Mouse (Mus musculus) cortical plate, adult 2 months (tissue): ENCODE measurements around the gene Slc25a22. TPM values are rescaled to one million over a fixed set of nuclear protein-coding genes. Genes with fewer than 3 reads are reported as not detected.
A peak's percentile ranks its signal among the peaks of the same experiment; 100 is the strongest.

Experiments used
- H3K27ac ChIP-seq: fragments of 200-500 bp; 2 replicates; pipeline ENCODE4 v1.5.1; 2012; ENCODE audit warnings: low read length, control low read depth, inconsistent platforms; ENCODE audit not compliant: insufficient read depth
- H3K4me1 ChIP-seq: fragments of 200-500 bp; 2 replicates; pipeline ENCODE4 v1.6.1; 2011; ENCODE audit warnings: low read length; ENCODE audit not compliant: control insufficient read depth, insufficient read depth
- H3K4me3 ChIP-seq: fragments of 200-500 bp; 2 replicates; pipeline ENCODE4 v1.5.1; 2011; ENCODE audit warnings: mild to moderate bottlenecking, low read length, control low read depth; ENCODE audit not compliant: insufficient read depth
- CTCF ChIP-seq: fragments of 200-500 bp; IDR thresholded peaks from 2 replicates; pipeline ENCODE4 v1.5.1; 2011; ENCODE audit warnings: mild to moderate bottlenecking, control low read depth, low read length; ENCODE audit not compliant: insufficient read depth; ENCODE audit errors: extremely low read depth
- POLR2A ChIP-seq: fragments of 200-500 bp; IDR thresholded peaks from 2 replicates; pipeline ENCODE4 v1.6.1; 2011; ENCODE audit warnings: mild to moderate bottlenecking, low read length, control low read depth; ENCODE audit not compliant: insufficient read depth; ENCODE audit errors: extremely low read depth
- polyA plus RNA-seq: library from polyadenylated mRNA; depleted of rRNA; stranded (reverse); fragments of >200 nt; gene quantifications from 2 replicates; pipeline ENCODE4 v1.2.3, GENCODE M21; 2012

Gene Slc25a22
- polyA plus RNA-seq, 1 experiment: 242 TPM

DNA sequence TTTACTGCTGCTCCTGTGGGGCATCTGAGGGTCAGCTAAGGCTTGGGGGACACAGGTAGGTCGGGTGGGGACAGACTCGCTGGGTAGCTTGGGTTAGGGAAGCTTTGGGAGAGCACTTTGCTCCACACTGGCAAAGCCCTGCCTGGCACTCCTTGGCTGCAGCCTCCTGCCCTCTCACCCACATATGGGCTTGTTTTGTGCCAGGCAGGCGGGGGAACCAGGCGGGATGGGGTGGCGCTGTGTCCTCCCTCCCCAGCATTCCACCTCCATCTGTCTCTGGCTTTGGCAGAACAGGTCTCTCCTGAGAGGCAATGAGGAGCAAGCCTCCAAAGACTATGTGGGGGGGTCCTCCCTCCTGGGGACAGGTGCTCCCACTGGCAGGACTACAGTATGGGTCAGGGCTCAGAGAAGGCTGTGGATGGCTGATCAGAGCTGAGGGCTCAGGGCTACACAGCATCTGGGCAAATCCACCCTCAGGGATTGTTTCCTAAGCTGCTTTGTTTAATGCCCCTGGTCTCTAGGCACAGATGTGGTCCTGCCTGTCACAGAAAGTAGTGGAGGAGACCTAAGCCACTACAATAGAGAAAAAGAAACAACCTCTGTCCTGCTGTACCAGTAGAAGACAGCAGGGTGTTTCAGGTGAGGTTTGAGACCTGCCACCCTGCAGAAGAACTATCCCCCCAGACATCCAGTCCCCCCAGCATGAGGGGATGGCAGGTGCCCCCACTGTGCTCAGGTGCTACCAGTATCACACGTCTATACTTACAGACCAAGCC is 4.8 kb downstream of the Slc25a22 start:
- Histone ChIP-seq H3K27ac (no peak overlapping the region), H3K4me3 (peak overlapping the region; percentile 48; the same call in 1 of the 2 replicates)

DNA sequence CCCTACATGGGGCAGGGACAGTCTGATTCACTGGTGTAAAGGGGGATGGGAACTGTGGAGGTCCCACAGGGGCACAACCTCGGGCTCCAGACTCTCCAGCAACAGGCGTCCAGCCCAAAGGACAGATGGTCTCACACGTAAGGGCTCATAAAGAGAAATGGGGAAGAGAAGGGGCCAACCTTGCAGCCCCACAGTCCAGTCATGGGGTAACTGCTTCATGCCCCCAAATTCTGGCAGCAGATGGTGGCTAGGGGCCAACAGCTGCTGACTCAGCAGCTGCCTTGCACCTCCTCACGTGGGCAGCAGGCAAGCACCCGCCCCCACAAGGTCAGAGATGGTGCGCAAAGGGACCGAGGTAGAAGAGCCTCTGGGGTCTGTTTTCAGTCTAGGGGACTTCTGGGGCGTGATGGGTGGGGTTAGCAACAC is 5.5 kb downstream of the Slc25a22 start:
- H3K27ac ChIP-seq: no peak overlapping the region
- H3K4me3 ChIP-seq: no peak overlapping the region
- peaks cover 6% of the 10 kb centered on the region for H3K4me1 ChIP-seq
- TF ChIP-seq POLR2A (no peak), CTCF (no peak)

More for the DNA sequence above, 4.8 kb downstream of the Slc25a22 start:
- peaks cover 6% of the 10 kb centered on the region for H3K4me1 ChIP-seq
- TF ChIP-seq CTCF (no peak), POLR2A (no peak)

DNA sequence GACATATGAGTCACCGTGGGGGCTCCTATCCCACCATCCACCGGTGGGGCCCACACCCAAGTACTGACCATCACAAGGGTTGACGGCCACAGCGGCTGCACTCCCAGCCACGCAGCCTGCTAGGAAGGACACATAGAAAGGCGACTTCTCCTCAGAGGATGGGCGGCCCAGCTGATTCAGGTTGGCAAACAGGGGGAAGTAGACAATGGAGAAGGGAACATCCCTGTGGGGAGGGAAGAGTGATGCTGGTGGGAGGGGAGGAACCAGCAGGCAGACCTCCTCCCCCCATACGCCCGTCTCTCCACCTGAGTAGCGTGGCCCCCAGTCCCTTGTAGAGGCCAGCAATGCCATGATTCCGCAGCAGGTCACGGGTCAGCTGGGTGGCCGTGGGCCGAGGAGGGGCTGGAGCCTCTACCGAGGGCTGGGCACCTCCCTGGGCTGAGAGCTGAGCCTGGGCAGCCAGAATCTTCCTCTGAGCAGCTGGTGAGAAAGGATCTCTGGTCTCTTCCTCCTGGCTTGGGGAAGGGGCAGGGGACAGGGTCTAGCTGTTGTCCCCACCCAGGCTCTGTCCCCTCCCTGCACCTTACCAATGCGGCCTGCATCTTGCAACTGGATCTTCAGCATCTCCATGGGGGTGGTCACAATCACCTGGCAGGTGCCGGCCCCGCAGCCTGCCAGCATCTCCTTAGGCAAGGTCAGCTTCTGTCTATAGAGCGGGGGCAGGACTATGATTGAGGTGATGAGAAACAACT is 6.1 kb downstream of the Slc25a22 start:
- Histone ChIP-seq H3K27ac (no peak overlapping the region), H3K4me1 (peaks cover 6% of the 10 kb centered on the region), H3K4me3 (no peak overlapping the region)
- TF ChIP-seq POLR2A: no peak
- no peak for TF ChIP-seq CTCF

DNA sequence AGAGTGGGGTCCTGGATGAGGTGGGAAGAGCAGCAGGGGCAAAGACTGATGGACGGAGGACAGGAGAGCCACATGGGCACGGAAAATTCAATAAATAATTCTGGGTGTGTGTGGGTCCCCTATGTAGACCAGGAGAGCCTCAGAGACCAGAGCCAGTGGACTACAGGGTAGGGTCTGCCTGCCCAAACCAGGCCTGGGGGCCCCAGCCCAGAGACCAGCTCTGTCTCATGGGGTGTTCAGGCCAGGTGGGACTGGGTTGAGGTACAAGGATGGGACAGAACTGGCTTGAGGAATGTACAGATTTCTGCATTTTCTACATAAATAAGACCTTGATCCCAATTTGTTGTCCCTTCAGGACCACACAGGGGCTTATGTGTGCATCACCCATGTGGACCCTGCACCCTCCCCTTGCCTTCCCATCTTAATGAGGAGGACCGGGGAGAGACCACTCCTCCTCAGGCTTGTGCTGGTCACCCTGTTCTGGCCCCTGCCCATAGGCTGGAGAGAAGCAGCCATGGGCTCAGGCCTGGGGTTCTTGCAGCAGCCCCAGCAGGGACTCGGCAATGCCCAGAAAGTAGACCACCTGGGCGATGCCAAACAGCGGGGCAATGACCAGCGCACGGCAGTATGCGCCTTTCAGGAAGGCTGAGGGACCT is 7.0 kb downstream of the Slc25a22 start:
- no peak overlapping the region for H3K27ac ChIP-seq
- no peak for TF ChIP-seq POLR2A
- no peak for TF ChIP-seq CTCF
- peaks cover 4% of the 10 kb centered on the region; the same call in 1 of the 2 replicates for H3K4me1 ChIP-seq
- H3K4me3 ChIP-seq: no peak overlapping the region

DNA sequence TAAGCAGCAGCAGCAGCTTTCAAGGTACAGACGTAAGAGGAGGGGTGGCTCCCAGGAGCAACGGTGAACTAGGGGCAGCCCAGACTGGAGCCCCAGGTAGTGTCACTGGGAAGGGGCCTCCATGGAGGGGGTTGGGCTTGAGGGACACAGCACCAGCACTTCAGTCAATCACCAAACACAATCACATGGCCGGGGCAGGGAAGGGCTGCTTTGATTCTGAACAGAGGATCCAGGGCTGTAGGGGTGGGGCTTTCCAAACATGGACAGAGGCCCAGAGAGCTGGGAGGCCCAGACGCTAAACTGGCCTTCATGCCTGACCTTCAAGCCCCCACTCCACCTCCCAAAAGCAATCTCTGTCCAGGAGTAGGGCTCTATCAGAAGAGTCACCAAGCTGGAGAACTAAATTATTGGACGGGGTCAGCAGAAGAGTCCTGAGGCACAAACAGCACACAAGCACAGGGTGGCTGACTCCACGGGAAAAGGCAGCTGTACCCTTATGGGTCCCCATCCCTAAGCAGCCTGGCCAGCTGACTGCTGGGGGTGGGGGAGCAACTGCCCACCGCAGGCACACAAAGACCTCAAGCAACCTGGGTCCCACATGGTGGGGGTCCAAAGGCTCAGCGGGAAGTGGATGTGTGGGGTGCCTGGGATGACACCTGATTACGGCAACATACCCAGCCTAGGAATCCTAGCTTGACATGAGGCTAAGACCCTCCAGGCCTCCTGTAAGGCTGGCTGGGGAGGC is 7.7 kb downstream of the Slc25a22 start:
- TF ChIP-seq POLR2A: 0 out of 2 replicates have a peak, but pooled peaks have one; percentile 18
- TF ChIP-seq CTCF: no peak
- no peak overlapping the region for H3K27ac ChIP-seq
- peak overlapping the region; percentile 62; the same call in 1 of the 2 replicates for H3K4me3 ChIP-seq

DNA sequence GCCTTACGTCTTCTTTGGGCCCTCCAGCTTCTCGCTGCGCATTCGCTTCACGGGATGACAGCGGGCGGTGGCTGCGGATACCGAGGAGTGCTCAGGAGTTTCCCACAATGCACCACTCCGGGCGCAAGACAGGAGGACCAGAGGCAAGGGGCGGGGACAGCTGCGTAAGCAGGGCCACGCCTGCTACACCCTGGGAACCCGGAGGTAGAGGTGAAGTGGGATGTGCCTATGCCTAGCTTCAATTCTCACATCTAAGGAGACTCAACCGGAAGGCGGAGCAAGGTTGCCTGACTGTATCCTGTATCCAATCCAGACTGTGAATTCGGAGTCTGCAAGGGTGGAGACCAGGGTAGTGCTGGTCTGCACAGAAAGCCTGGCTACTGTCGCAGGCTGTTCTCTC is 8.4 kb downstream of the Slc25a22 start, which contains the start of gene Cend1:
TSS of gene Cend1 (minus strand) at position 182 of the 400 bp plus-strand sequence.
- Histone ChIP-seq H3K27ac (peak within 1 kb of the TSS; percentile 16), H3K4me3 (peak within 1 kb of the TSS; percentile 62), H3K4me1 (no peaks in the 10 kb centered on the region)
- TF ChIP-seq POLR2A (peak; percentile 85), CTCF (no peak)

More for the DNA sequence above, 7.7 kb downstream of the Slc25a22 start:
- no peaks in the 10 kb centered on the region for H3K4me1 ChIP-seq

DNA sequence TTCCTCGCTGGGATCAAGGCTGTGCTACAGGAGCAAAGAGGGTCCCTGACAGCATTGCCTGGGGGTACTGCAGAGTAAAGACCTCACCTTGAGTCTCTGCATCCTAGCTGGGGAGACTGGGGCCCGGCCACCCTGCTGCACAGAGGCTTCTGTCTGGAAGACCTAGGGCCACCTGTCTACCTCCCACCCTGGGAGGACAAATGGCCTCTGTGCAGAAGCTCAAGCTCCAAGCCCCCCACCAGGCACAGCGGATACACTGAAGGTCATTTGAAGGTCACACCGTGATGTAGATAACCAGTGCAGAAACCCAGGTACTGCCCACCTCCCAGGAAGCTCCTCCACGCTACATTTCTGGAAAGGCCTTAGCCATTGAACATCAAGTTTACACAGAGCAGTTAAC is 9.0 kb downstream of the Slc25a22 start:
- peak overlapping the region; percentile 16 for H3K27ac ChIP-seq
- H3K4me3 ChIP-seq: peak overlapping the region; percentile 62
- TF ChIP-seq POLR2A: no peak
- TF ChIP-seq CTCF: no peak
- H3K4me1 ChIP-seq: no peaks in the 10 kb centered on the region

DNA sequence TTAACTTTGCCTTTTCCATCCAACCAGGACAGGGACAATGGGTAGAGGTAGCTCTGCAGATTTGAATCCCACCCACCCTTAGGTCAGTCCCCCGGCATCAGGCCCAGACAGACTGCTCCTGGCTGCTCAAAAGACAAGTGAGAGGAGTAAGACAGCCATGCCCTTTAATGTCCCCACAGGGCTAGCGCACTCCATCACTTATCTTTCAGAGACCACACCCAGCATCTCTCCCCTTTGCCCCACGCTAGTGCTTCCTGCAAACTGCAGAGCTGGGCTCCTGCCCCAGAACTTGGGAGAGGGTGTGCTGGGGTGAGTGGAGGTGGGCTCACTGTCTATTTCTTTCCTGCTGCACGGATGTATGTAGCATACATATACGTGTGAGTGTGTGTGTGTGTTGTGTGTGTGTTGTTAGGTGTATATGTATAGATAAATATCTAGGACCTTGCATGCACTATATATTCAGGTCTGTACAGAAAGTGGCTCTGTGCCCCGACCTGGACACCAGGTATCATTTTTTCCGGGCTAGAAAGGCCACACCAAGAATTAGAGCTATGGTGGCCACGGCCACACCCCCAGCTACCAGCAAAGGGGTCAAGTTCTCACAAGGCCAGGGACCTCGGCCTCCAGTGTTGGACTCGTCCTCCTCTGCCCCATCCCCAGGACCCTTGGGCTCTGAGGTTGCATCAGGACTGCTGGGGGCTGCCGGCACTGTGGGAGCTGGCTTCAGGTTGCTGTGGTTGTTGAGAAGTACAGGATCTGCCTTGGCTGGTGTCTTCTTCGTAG is 10.6 kb downstream of the Slc25a22 start:
- H3K4me1 ChIP-seq: no peaks in the 10 kb centered on the region
- no peak overlapping the region for H3K27ac ChIP-seq
- H3K4me3 ChIP-seq: no peak overlapping the region
- TF ChIP-seq POLR2A (0 out of 2 replicates have a peak, but pooled peaks have one; percentile 10), CTCF (no peak)
